18 mouse cellular contexts compared by ENCODE assay signal in the genomic region with DNA sequence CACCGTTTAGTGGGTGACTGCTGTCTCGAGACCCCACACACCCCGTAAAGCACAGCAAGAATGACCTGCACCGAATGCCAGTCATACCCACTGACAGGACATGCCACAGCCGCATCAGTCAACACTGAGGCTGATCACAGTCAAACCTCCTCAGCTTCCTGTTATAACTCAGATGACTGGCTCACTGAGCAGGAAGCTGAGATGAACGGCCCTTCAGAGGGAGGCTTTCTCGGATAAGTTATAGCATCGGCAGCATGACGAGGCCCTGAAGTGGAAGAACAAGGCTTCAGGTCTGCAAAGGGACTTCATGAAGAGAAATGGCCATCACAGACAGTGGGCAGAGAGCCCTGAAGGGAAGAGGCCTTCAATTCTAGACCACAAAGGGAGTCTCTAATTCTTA.
DNase-seq lines count a peak whose midpoint lies in the region; ATAC-seq and TF ChIP-seq lines count a peak whose summit lies in the region.
"Had no signal": no experiment of that assay in that cellular context is flagged by ENCODE, and none has a peak within 500 bp of the region (broad histone marks: within the 10 kb centered on the region; RNA-seq: fewer than 3 reads in every experiment).

No protein-coding gene starts in this region.

- ATAC-seq in common myeloid progenitor, adult 5-6 weeks (replicated peaks; ENCODE audit: low read depth, poor library complexity, severe bottlenecking), result peak; percentile 37; the same call in 1 of the 2 replicates
- no peak for ATAC-seq in midbrain, embryonic 15.5 days (replicated peaks)
- ATAC-seq in forebrain, embryonic 12.5 days (ENCODE audit: low FRiP score), result no peak
- ATAC-seq: intestine, postnatal 0 days; liver, embryonic 12.5 days had no signal

- no peaks in the 10 kb centered on the region for H3K36me3 ChIP-seq in spleen, adult 2 months (ENCODE audit: control insufficient read depth, insufficient read depth, low read length)
- H3K36me3 ChIP-seq in midbrain, embryonic 15.5 days (replicated peaks), result no peaks in the 10 kb centered on the region
- H3K36me3 ChIP-seq in forebrain, embryonic 12.5 days (replicated peaks), result no peaks in the 10 kb centered on the region
- H3K36me3 ChIP-seq: embryonic facial prominence, embryonic 12.5 days; hindbrain, embryonic 13.5 days; limb, embryonic 10.5 days; liver, embryonic 12.5 days had no signal

- no peaks in the 10 kb centered on the region for H3K9me3 ChIP-seq in midbrain, embryonic 15.5 days
- H3K9me3 ChIP-seq in forebrain, embryonic 12.5 days, result no peaks in the 10 kb centered on the region
- H3K9me3 ChIP-seq: embryonic facial prominence, embryonic 12.5 days; hindbrain, embryonic 13.5 days; limb, embryonic 10.5 days; liver, embryonic 12.5 days had no signal

- H3K4me2 ChIP-seq in midbrain, embryonic 15.5 days, result no peak overlapping the region
- H3K4me2 ChIP-seq in forebrain, embryonic 12.5 days, result no peak overlapping the region
- H3K4me2 ChIP-seq: embryonic facial prominence, embryonic 12.5 days; hindbrain, embryonic 13.5 days; liver, embryonic 12.5 days had no signal

- H3K4me3 ChIP-seq in spleen, adult 2 months (ENCODE audit: extremely low read depth, insufficient read depth, insufficient read length), result no peak overlapping the region
- no peak overlapping the region for H3K4me3 ChIP-seq in midbrain, embryonic 15.5 days
- no peak overlapping the region for H3K4me3 ChIP-seq in forebrain, embryonic 12.5 days (replicated peaks)
- H3K4me3 ChIP-seq: embryonic facial prominence, embryonic 12.5 days; hindbrain, embryonic 13.5 days; limb, embryonic 10.5 days; liver, embryonic 12.5 days; myocyte had no signal

- 22% methylated on average over 9 of the region's 9 CpGs for WGBS in spleen, adult 2 months
- WGBS in midbrain, embryonic 15.5 days, result 89% methylated on average over 9 of the region's 9 CpGs
- WGBS in forebrain, embryonic 12.5 days, result 89% methylated on average over 9 of the region's 9 CpGs

- no peaks in the 10 kb centered on the region for H3K27me3 ChIP-seq in spleen, adult 2 months (ENCODE audit: control insufficient read depth, insufficient read depth, low read length)
- no peaks in the 10 kb centered on the region for H3K27me3 ChIP-seq in midbrain, embryonic 15.5 days (replicated peaks)
- H3K27me3 ChIP-seq in forebrain, embryonic 12.5 days, result no peaks in the 10 kb centered on the region
- H3K27me3 ChIP-seq: embryonic facial prominence, embryonic 12.5 days; hindbrain, embryonic 13.5 days; liver, embryonic 12.5 days had no signal

- no peak for TF ChIP-seq CTCF in spleen, adult 2 months (IDR thresholded peaks at IDR 0.05; ENCODE audit: extremely low read depth, insufficient read depth, insufficient read length, insufficient replicate concordance)

- DNase-seq in spleen, adult 2 months (ENCODE audit: low read depth in 1 of 2, low spot score in 2 of 2), result peak; percentile 57 to 58
- no peak for DNase-seq in spleen, postnatal 4 days (ENCODE audit: low spot score in 2 of 2)
- DNase-seq in natural killer cell, adult 2 months (ENCODE audit: low spot score in 2 of 2), result peak; percentile 67 to 71
- peak; percentile 38 for DNase-seq in thymus, postnatal 4 days
- no peak for DNase-seq in left cerebral cortex, adult 8-10 months (ENCODE audit: low spot score in 2 of 2)
- DNase-seq: cerebellum, postnatal 36 days; gastrocnemius, postnatal 14 days; kidney, postnatal 14 days; right cerebral cortex, postnatal 4 days had no signal

- TF ChIP-seq POLR2A in spleen, adult 2 months (IDR thresholded peaks at IDR 0.05; ENCODE audit: low read depth, low read length), result peak; percentile 29; the same call in 1 of the 2 replicates

- no peak overlapping the region for H3K9ac ChIP-seq in midbrain, embryonic 15.5 days
- no peak overlapping the region for H3K9ac ChIP-seq in forebrain, embryonic 12.5 days
- H3K9ac ChIP-seq: embryonic facial prominence, embryonic 12.5 days; hindbrain, embryonic 13.5 days; liver, embryonic 12.5 days had no signal

- H3K27ac ChIP-seq in spleen, adult 2 months (ENCODE audit: insufficient read depth, low read length), result peak overlapping the region; percentile 83
- no peak overlapping the region for H3K27ac ChIP-seq in midbrain, embryonic 15.5 days
- H3K27ac ChIP-seq in forebrain, embryonic 12.5 days, result no peak overlapping the region
- H3K27ac ChIP-seq: embryonic facial prominence, embryonic 12.5 days; hindbrain, embryonic 13.5 days; limb, embryonic 10.5 days; liver, embryonic 12.5 days had no signal

- peaks cover 33% of the 10 kb centered on the region for H3K4me1 ChIP-seq in spleen, adult 2 months (ENCODE audit: control insufficient read depth, insufficient read depth, insufficient read length)
- H3K4me1 ChIP-seq in midbrain, embryonic 15.5 days, result no peaks in the 10 kb centered on the region
- no peaks in the 10 kb centered on the region for H3K4me1 ChIP-seq in forebrain, embryonic 12.5 days
- H3K4me1 ChIP-seq: embryonic facial prominence, embryonic 12.5 days; hindbrain, embryonic 13.5 days; limb, embryonic 10.5 days; liver, embryonic 12.5 days had no signal

Comparison
In these comparisons a context has a peak if more than half of its experiments do, and no peak if none do; other contexts are left out.
1. DNase-seq: peak in spleen, adult 2 months (2 of 2), natural killer cell, adult 2 months (2 of 2) and thymus, postnatal 4 days (single experiment); none in spleen, postnatal 4 days (0 of 2) and left cerebral cortex, adult 8-10 months (0 of 2).